Mouse (Mus musculus): ENCODE data around the gene Prrg2. TPM values are rescaled to one million over a fixed set of nuclear protein-coding genes. Genes with fewer than 3 reads are reported as not detected.

Gene Prrg2
- polyA plus RNA-seq, 1 experiment from 2014 or later = 24.6 TPM

- no peak for ATAC-seq (ENCODE audit: insufficient number of reproducible peaks, low FRiP score, low TSS enrichment, low read depth)
- Histone ChIP-seq H3K9ac (ENCODE audit: low read length) (no peak overlapping the region), H3K9me3 (ENCODE audit: control insufficient read depth, low read length) (no peaks in the 10 kb centered on the region), H3K4me2 (ENCODE audit: low read depth, severe bottlenecking) (no peak overlapping the region), H3K4me1 (ENCODE audit: control insufficient read depth, insufficient read depth, low read length) (peaks cover 4% of the 10 kb centered on the region; the same call in 1 of the 2 replicates), H3K4me3 (ENCODE audit: low read depth, low read length) (no peak overlapping the region), H3K36me3 (ENCODE audit: control insufficient read depth, insufficient read depth, low read length) (no peaks in the 10 kb centered on the region), H3K27ac (replicated peaks; ENCODE audit: low read depth, low read length) (no peak overlapping the region), H3K27me3 (ENCODE audit: control insufficient read depth, insufficient read depth, low read length) (no peaks in the 10 kb centered on the region)
- no peak for DNase-seq (ENCODE audit: low spot score)
- 69% methylated on average over 9 of the region's 9 CpGs for WGBS
These were observed 42.3 kb downstream of the Prrg2 start for GRCm38 (mm10) chr7:45020225-45020624.

- ATAC-seq (ENCODE audit: insufficient number of reproducible peaks, low FRiP score, low TSS enrichment, low read depth) = no peak
- no peaks in the 10 kb centered on the region for H3K27me3 ChIP-seq (ENCODE audit: control insufficient read depth, insufficient read depth, low read length)
- H3K4me3 ChIP-seq (ENCODE audit: low read depth, low read length) = no peak overlapping the region
- no peaks in the 10 kb centered on the region for H3K9me3 ChIP-seq (ENCODE audit: control insufficient read depth, low read length)
- no peak overlapping the region for H3K27ac ChIP-seq (replicated peaks; ENCODE audit: low read depth, low read length)
- DNase-seq (ENCODE audit: low spot score) = no peak
- no peaks in the 10 kb centered on the region for H3K36me3 ChIP-seq (ENCODE audit: control insufficient read depth, insufficient read depth, low read length)
- no peak overlapping the region for H3K9ac ChIP-seq (ENCODE audit: low read length)
- WGBS = 35% methylated on average over 8 of the region's 8 CpGs
- H3K4me1 ChIP-seq (ENCODE audit: control insufficient read depth, insufficient read depth, low read length) = peaks cover 9% of the 10 kb centered on the region
- no peak overlapping the region; the same call in 1 of the 2 replicates for H3K4me2 ChIP-seq (ENCODE audit: low read depth, severe bottlenecking)
These were observed 43.4 kb downstream of the Prrg2 start for GRCm38 (mm10) chr7:45019031-45019571.

- Histone ChIP-seq H3K9me3 (ENCODE audit: control insufficient read depth, low read length) (no peaks in the 10 kb centered on the region), H3K27me3 (ENCODE audit: control insufficient read depth, insufficient read depth, low read length) (no peaks in the 10 kb centered on the region), H3K4me1 (ENCODE audit: control insufficient read depth, insufficient read depth, low read length) (peaks cover 9% of the 10 kb centered on the region), H3K27ac (replicated peaks; ENCODE audit: low read depth, low read length) (peak within 1 kb of the TSS; percentile 66), H3K36me3 (ENCODE audit: control insufficient read depth, insufficient read depth, low read length) (peaks cover 3% of the 10 kb centered on the region; the same call in 1 of the 2 replicates), H3K9ac (ENCODE audit: low read length) (peak within 1 kb of the TSS; percentile 64), H3K4me2 (ENCODE audit: low read depth, severe bottlenecking) (peak within 1 kb of the TSS; percentile 89), H3K4me3 (ENCODE audit: low read depth, low read length) (peak within 1 kb of the TSS; percentile 93)
- under 1% methylated on average over 36 of the region's 36 CpGs for WGBS
- peak; percentile 87 for DNase-seq (ENCODE audit: low spot score)
- ATAC-seq (ENCODE audit: insufficient number of reproducible peaks, low FRiP score, low TSS enrichment, low read depth) = peak; percentile 90
These were observed 45.0 kb downstream of the Prrg2 start, which contains the start of gene Rras for GRCm38 (mm10) chr7:45017242-45018061. Gene Rras (plus strand): TSS chr7:45017961.

- ATAC-seq (ENCODE audit: insufficient number of reproducible peaks, low FRiP score, low TSS enrichment, low read depth) (no peak), DNase-seq (ENCODE audit: low spot score) (no peak)
- Histone ChIP-seq H3K4me3 (ENCODE audit: low read depth, low read length) (peak overlapping the region; percentile 93), H3K4me2 (ENCODE audit: low read depth, severe bottlenecking) (peak overlapping the region; percentile 89), H3K4me1 (ENCODE audit: control insufficient read depth, insufficient read depth, low read length) (peaks cover 9% of the 10 kb centered on the region), H3K36me3 (ENCODE audit: control insufficient read depth, insufficient read depth, low read length) (peaks cover 9% of the 10 kb centered on the region; the same call in 1 of the 2 replicates), H3K27ac (replicated peaks; ENCODE audit: low read depth, low read length) (peak overlapping the region; percentile 66), H3K9ac (ENCODE audit: low read length) (peak overlapping the region; percentile 38), H3K27me3 (ENCODE audit: control insufficient read depth, insufficient read depth, low read length) (no peaks in the 10 kb centered on the region), H3K9me3 (ENCODE audit: control insufficient read depth, low read length) (no peaks in the 10 kb centered on the region)
- 4% methylated on average over 4 of the region's 4 CpGs for WGBS
These were observed 45.7 kb downstream of the Prrg2 start for GRCm38 (mm10) chr7:45016761-45017160.

GRCm38 (mm10) chr7:45015957-45016612, 46.4 kb downstream of the Prrg2 start, which contains the start of gene Scaf1:
Gene Scaf1 (minus strand): TSS chr7:45016363.
- no peaks in the 10 kb centered on the region for H3K27me3 ChIP-seq (ENCODE audit: control insufficient read depth, insufficient read depth, low read length)
- under 1% methylated on average over 49 of the region's 69 CpGs for WGBS

GRCm38 (mm10) chr7:45015344-45015956, 47.0 kb downstream of the Prrg2 start:
- DNase-seq (ENCODE audit: low spot score) (no peak), ATAC-seq (ENCODE audit: insufficient number of reproducible peaks, low FRiP score, low TSS enrichment, low read depth) (no peak; the same call in 1 of the 2 replicates)
- H3K9ac ChIP-seq (ENCODE audit: low read length) = peak overlapping the region; percentile 98
- WGBS = under 1% methylated on average over 20 of the region's 20 CpGs
- H3K27ac ChIP-seq (replicated peaks; ENCODE audit: low read depth, low read length) = peak overlapping the region; percentile 61; the same call in 1 of the 2 replicates
- no peaks in the 10 kb centered on the region for H3K27me3 ChIP-seq (ENCODE audit: control insufficient read depth, insufficient read depth, low read length)
- H3K4me1 ChIP-seq (ENCODE audit: control insufficient read depth, insufficient read depth, low read length) = peaks cover 9% of the 10 kb centered on the region
- no peaks in the 10 kb centered on the region for H3K9me3 ChIP-seq (ENCODE audit: control insufficient read depth, low read length)
- H3K36me3 ChIP-seq (ENCODE audit: control insufficient read depth, insufficient read depth, low read length) = peaks cover 18% of the 10 kb centered on the region
- H3K4me3 ChIP-seq (ENCODE audit: low read depth, low read length) = peak overlapping the region; percentile 93
- peak overlapping the region; percentile 83 for H3K4me2 ChIP-seq (ENCODE audit: low read depth, severe bottlenecking)

More at GRCm38 (mm10) chr7:45015957-45016612, 46.4 kb downstream of the Prrg2 start, which contains the start of gene Scaf1:
- Histone ChIP-seq H3K36me3 (ENCODE audit: control insufficient read depth, insufficient read depth, low read length) (peaks cover 14% of the 10 kb centered on the region; the same call in 1 of the 2 replicates), H3K4me2 (ENCODE audit: low read depth, severe bottlenecking) (peak within 1 kb of the TSS; percentile 89), H3K27ac (replicated peaks; ENCODE audit: low read depth, low read length) (peak within 1 kb of the TSS; percentile 66), H3K9me3 (ENCODE audit: control insufficient read depth, low read length) (no peaks in the 10 kb centered on the region), H3K4me1 (ENCODE audit: control insufficient read depth, insufficient read depth, low read length) (peaks cover 9% of the 10 kb centered on the region), H3K9ac (ENCODE audit: low read length) (peak within 1 kb of the TSS; percentile 98), H3K4me3 (ENCODE audit: low read depth, low read length) (peak within 1 kb of the TSS; percentile 93)
- DNase-seq (ENCODE audit: low spot score) (peak; percentile 100), ATAC-seq (ENCODE audit: insufficient number of reproducible peaks, low FRiP score, low TSS enrichment, low read depth) (peak; percentile 89)

GRCm38 (mm10) chr7:45014096-45014451, 48.4 kb downstream of the Prrg2 start:
- no peak for DNase-seq (ENCODE audit: low spot score)
- Histone ChIP-seq H3K9ac (ENCODE audit: low read length) (no peak overlapping the region), H3K4me3 (ENCODE audit: low read depth, low read length) (no peak overlapping the region), H3K4me1 (ENCODE audit: control insufficient read depth, insufficient read depth, low read length) (peaks cover 9% of the 10 kb centered on the region), H3K9me3 (ENCODE audit: control insufficient read depth, low read length) (no peaks in the 10 kb centered on the region), H3K27ac (replicated peaks; ENCODE audit: low read depth, low read length) (no peak overlapping the region), H3K27me3 (ENCODE audit: control insufficient read depth, insufficient read depth, low read length) (no peaks in the 10 kb centered on the region), H3K4me2 (ENCODE audit: low read depth, severe bottlenecking) (no peak overlapping the region; the same call in 1 of the 2 replicates), H3K36me3 (ENCODE audit: control insufficient read depth, insufficient read depth, low read length) (peaks cover 23% of the 10 kb centered on the region)
- ATAC-seq (ENCODE audit: insufficient number of reproducible peaks, low FRiP score, low TSS enrichment, low read depth) = no peak
- WGBS = 92% methylated on average over 3 of the region's 3 CpGs
